Comparison of ENCODE assay signal across 8 mouse cellular contexts in genomic region chr11:97532950-97533582, GRCm38 (mm10). TPM values are rescaled to one million over a fixed set of nuclear protein-coding genes. Genes with fewer than 3 reads are reported as not detected.
DNase-seq lines count a peak whose midpoint lies in the region; ATAC-seq and TF ChIP-seq lines count a peak whose summit lies in the region.

No protein-coding gene starts in this region.

- H3K4me2 ChIP-seq in heart, embryonic 11.5 days = peak overlapping the region; percentile 43
- H3K4me2 ChIP-seq in CH12.LX (ENCODE audit: insufficient read depth, low read depth, poor library complexity, severe bottlenecking) = peak overlapping the region; percentile 86
- peak overlapping the region; percentile 42 for H3K4me2 ChIP-seq in embryonic facial prominence, embryonic 11.5 days (ENCODE audit: low read depth, low read length)
- H3K4me2 ChIP-seq in liver, embryonic 13.5 days = peak overlapping the region; percentile 84
- peak overlapping the region; percentile 55 for H3K4me2 ChIP-seq in stomach, embryonic 15.5 days

- H3K27me3 ChIP-seq in heart, embryonic 11.5 days (ENCODE audit: control insufficient read depth, insufficient read depth, low read length) = peaks cover 77% of the 10 kb centered on the region
- H3K27me3 ChIP-seq in CH12.LX (replicated peaks) = peaks cover 87% of the 10 kb centered on the region
- H3K27me3 ChIP-seq in embryonic facial prominence, embryonic 11.5 days (ENCODE audit: control insufficient read depth, insufficient read depth, low read length) = peaks cover 61% of the 10 kb centered on the region
- peaks cover 98% of the 10 kb centered on the region for H3K27me3 ChIP-seq in liver, embryonic 13.5 days
- peaks cover 62% of the 10 kb centered on the region for H3K27me3 ChIP-seq in stomach, embryonic 15.5 days (replicated peaks)

- no peak for TF ChIP-seq CTCF in CH12.LX (conservative IDR thresholded peaks at IDR 0.05 in 1 of 2, IDR thresholded peaks at IDR 0.05 in 1 of 2; ENCODE audit: low read depth in 2 of 2, low read length in 2 of 2)

- TF ChIP-seq POLR2A in CH12.LX (IDR thresholded peaks at IDR 0.05; ENCODE audit: low read depth, low read length) = 0 out of 2 replicates have a peak, but pooled peaks have one; percentile 28

- no peak overlapping the region for H3K27ac ChIP-seq in heart, embryonic 11.5 days (ENCODE audit: low read depth, low read length)
- no peak overlapping the region for H3K27ac ChIP-seq in CH12.LX (ENCODE audit: insufficient read depth, low read depth)
- H3K27ac ChIP-seq in embryonic facial prominence, embryonic 11.5 days (replicated peaks; ENCODE audit: low read depth, low read length) = no peak overlapping the region
- H3K27ac ChIP-seq in liver, embryonic 13.5 days = no peak overlapping the region
- no peak overlapping the region for H3K27ac ChIP-seq in stomach, embryonic 15.5 days

- intact Hi-C loops in heart, postnatal 14 days (cut with DNase I) = loop anchor here (1.0 to 5.0 kb wide), 2 partner anchors 44 to 89 kb away; partner anchors contain the start of gene Srcin1

- TF ChIP-seq RAD21 in CH12.LX (IDR thresholded peaks at IDR 0.05; ENCODE audit: low read depth, low read length) = no peak

- H3K9ac ChIP-seq in heart, embryonic 11.5 days (ENCODE audit: low read depth, low read length) = no peak overlapping the region
- H3K9ac ChIP-seq in CH12.LX (ENCODE audit: insufficient read depth, low read depth) = peak overlapping the region; percentile 14; the same call in 1 of the 2 replicates
- H3K9ac ChIP-seq in embryonic facial prominence, embryonic 11.5 days (replicated peaks; ENCODE audit: low read length) = no peak overlapping the region
- no peak overlapping the region for H3K9ac ChIP-seq in liver, embryonic 13.5 days
- no peak overlapping the region for H3K9ac ChIP-seq in stomach, embryonic 15.5 days

- no peaks in the 10 kb centered on the region for H3K36me3 ChIP-seq in heart, embryonic 11.5 days (ENCODE audit: control insufficient read depth, insufficient read depth, low read length)
- no peaks in the 10 kb centered on the region for H3K36me3 ChIP-seq in CH12.LX (replicated peaks in 1 of 2; ENCODE audit: control insufficient read depth in 1 of 2, insufficient read depth in 1 of 2, low read length in 1 of 2)
- no peaks in the 10 kb centered on the region for H3K36me3 ChIP-seq in embryonic facial prominence, embryonic 11.5 days (replicated peaks; ENCODE audit: control insufficient read depth, insufficient read depth, low read depth, low read length)
- no peaks in the 10 kb centered on the region for H3K36me3 ChIP-seq in liver, embryonic 13.5 days
- H3K36me3 ChIP-seq in stomach, embryonic 15.5 days = no peaks in the 10 kb centered on the region

- no peaks in the 10 kb centered on the region for H3K9me3 ChIP-seq in heart, embryonic 11.5 days (replicated peaks; ENCODE audit: control insufficient read depth, low read length)
- H3K9me3 ChIP-seq in CH12.LX (replicated peaks; ENCODE audit: low read length) = peaks cover 16% of the 10 kb centered on the region
- no peaks in the 10 kb centered on the region for H3K9me3 ChIP-seq in embryonic facial prominence, embryonic 11.5 days (replicated peaks; ENCODE audit: control insufficient read depth, low read length)
- H3K9me3 ChIP-seq in liver, embryonic 13.5 days (replicated peaks) = no peaks in the 10 kb centered on the region
- no peaks in the 10 kb centered on the region for H3K9me3 ChIP-seq in stomach, embryonic 15.5 days

- dilution Hi-C loops in CH12.LX (cut with MboI; ENCODE audit: extremely low pct_ligation_motif_present, extremely low pct_unique_long_range_greater_than_20kb, low sequenced_read_pairs) = no loop called here

- no peak for ATAC-seq in heart, embryonic 11.5 days (replicated peaks; ENCODE audit: insufficient number of reproducible peaks, low FRiP score, low TSS enrichment)
- peak; percentile 55 for ATAC-seq in embryonic facial prominence, embryonic 11.5 days (replicated peaks; ENCODE audit: insufficient number of reproducible peaks, low FRiP score, low TSS enrichment, low read depth)
- ATAC-seq in liver, embryonic 13.5 days (ENCODE audit: low read depth) = 0 out of 2 replicates have a peak, but pooled peaks have one; percentile 38
- ATAC-seq in stomach, embryonic 15.5 days (ENCODE audit: insufficient read depth, low FRiP score, low read depth) = 0 out of 2 replicates have a peak, but pooled peaks have one; percentile 29

- WGBS in heart, embryonic 11.5 days (ENCODE audit: insufficient replicate concordance) = 6% methylated on average over 20 of the region's 20 CpGs
- 3% methylated on average over 20 of the region's 20 CpGs for WGBS in embryonic facial prominence, embryonic 11.5 days
- WGBS in liver, embryonic 13.5 days (ENCODE audit: insufficient replicate concordance) = 4% methylated on average over 20 of the region's 20 CpGs
- WGBS in stomach, embryonic 15.5 days = 4% methylated on average over 20 of the region's 20 CpGs

- DNase-seq in heart, postnatal 14 days = no peak
- DNase-seq in CH12.LX (ENCODE audit: extremely low read depth) = peak; percentile 91
- peak; percentile 46 for DNase-seq in embryonic facial prominence, embryonic 11.5 days (ENCODE audit: low spot score)
- DNase-seq in liver, embryonic 13.5 days = no peak
- DNase-seq in urinary bladder, adult 2 months (ENCODE audit: low spot score) = no peak
- DNase-seq in urinary bladder, adult 18-20 months (ENCODE audit: low spot score in 2 of 2) = no peak

- in situ Hi-C loops in CH12.LX (cut with MboI; ENCODE audit: low pct_ligation_motif_present, low pct_unique_long_range_greater_than_20kb, low sequenced_read_pairs) = loop anchor here (5.0 kb wide), 1 partner anchor 34 kb away; no protein-coding TSS in a partner anchor

- peaks cover 34% of the 10 kb centered on the region for H3K4me1 ChIP-seq in heart, embryonic 11.5 days (ENCODE audit: control insufficient read depth, insufficient read depth, low read length)
- peaks cover 13 to 25% of the 10 kb centered on the region in 2 experiments for H3K4me1 ChIP-seq in CH12.LX (ENCODE audit: control insufficient read depth in 1 of 2, insufficient read depth in 2 of 2)
- peaks cover 19% of the 10 kb centered on the region for H3K4me1 ChIP-seq in embryonic facial prominence, embryonic 11.5 days (ENCODE audit: control insufficient read depth, insufficient read depth, low read length)
- peaks cover 37% of the 10 kb centered on the region for H3K4me1 ChIP-seq in liver, embryonic 13.5 days (replicated peaks)
- peaks cover 38% of the 10 kb centered on the region for H3K4me1 ChIP-seq in stomach, embryonic 15.5 days

- H3K4me3 ChIP-seq in heart, embryonic 11.5 days (ENCODE audit: low read depth, low read length) = no peak overlapping the region; the same call in 1 of the 2 replicates
- H3K4me3 ChIP-seq in CH12.LX (replicated peaks in 1 of 3; ENCODE audit: low read depth in 2 of 3, low read length in 2 of 3, poor library complexity in 1 of 3) = peak overlapping the region; percentile 37 to 62 (median 39)
- peak overlapping the region; percentile 15; the same call in 1 of the 2 replicates for H3K4me3 ChIP-seq in embryonic facial prominence, embryonic 11.5 days (ENCODE audit: low read depth, low read length)
- H3K4me3 ChIP-seq in liver, embryonic 13.5 days (replicated peaks) = peak overlapping the region; percentile 60
- H3K4me3 ChIP-seq in stomach, embryonic 15.5 days (replicated peaks) = peak overlapping the region; percentile 24

- no peaks in the 10 kb centered on the region for H3K79me2 ChIP-seq in CH12.LX (replicated peaks; ENCODE audit: control insufficient read depth, extremely low read depth, insufficient read depth, poor library complexity, severe bottlenecking)

- peak; percentile 70 for TF ChIP-seq EP300 in CH12.LX (IDR thresholded peaks at IDR 0.05; ENCODE audit: low read length)

TF ChIP-seq in CH12.LX, 34 proteins besides CTCF, POLR2A, EP300 and RAD21 (continues in another document):
- TF ChIP-seq ZNF384 (IDR thresholded peaks at IDR 0.05; ENCODE audit: low read depth, low read length) = peak; percentile 12; the same call in 1 of the 2 replicates
- TF ChIP-seq NRF1 (IDR thresholded peaks at IDR 0.05; ENCODE audit: low read depth, low read length) = peak; percentile 76
- peak; percentile 83 for TF ChIP-seq JUN (IDR thresholded peaks at IDR 0.05; ENCODE audit: insufficient read depth, low read depth, low read length)
- TF ChIP-seq SIN3A (IDR thresholded peaks at IDR 0.05; ENCODE audit: low read length) = peak; percentile 17; the same call in 1 of the 2 replicates
- peak; percentile 18; the same call in 1 of the 2 replicates for TF ChIP-seq ETS1 (conservative IDR thresholded peaks at IDR 0.05; ENCODE audit: low read depth, low read length)
- TF ChIP-seq ZMIZ1 (IDR thresholded peaks at IDR 0.05; ENCODE audit: low read depth, low read length) = no peak
- TF ChIP-seq MXI1 (IDR thresholded peaks at IDR 0.05; ENCODE audit: low read depth, low read length) = 0 out of 2 replicates have a peak, but pooled peaks have one; percentile 37
- TF ChIP-seq ELF1 (IDR thresholded peaks at IDR 0.05; ENCODE audit: low read depth, low read length) = peak; percentile 47; the same call in 1 of the 2 replicates
- TF ChIP-seq JUND (conservative IDR thresholded peaks at IDR 0.05; ENCODE audit: low read depth, low read length) = peak; percentile 87
- peak; percentile 98 for TF ChIP-seq IRF4 (IDR thresholded peaks at IDR 0.05; ENCODE audit: low read depth, low read length)

RNA-seq across cellular contexts. Expression of gene 4933428G20Rik, which starts 32.9 kb away (rescaled TPM):
- 0.11 TPM in 1 of 2 replicates, not detected in the other for polyA plus RNA-seq in heart, embryonic 11.5 days (2014; fragmentation: Nextera tagmentation; extraction: Ambion mirVana)
- not detected for total RNA-seq in heart, postnatal 14 days (2021)
- total RNA-seq in CH12.LX (2012; rRNA removed) (0.17 TPM in 1 of 2 replicates, not detected in the other), CH12.LX (2014; rRNA removed) (not detected in 2 replicates)
- 0.30 and 0.50 TPM in 2 replicates for polyA plus RNA-seq in CH12.LX (2012; ENCODE audit: insufficient read length, low read depth)
- polyA plus RNA-seq in embryonic facial prominence, embryonic 11.5 days (2014; fragmentation: Nextera tagmentation; extraction: Ambion mirVana) = not detected in 2 replicates
- 0.75 and 0.81 TPM in 2 replicates for polyA plus RNA-seq in liver, embryonic 13.5 days (2015; fragmentation: Nextera tagmentation; extraction: Ambion mirVana)
- 0.71 and 0.89 TPM in 2 replicates for polyA plus RNA-seq in stomach, embryonic 15.5 days (2015; fragmentation: Nextera tagmentation; extraction: Ambion mirVana)
- not detected in 2 replicates for polyA plus RNA-seq in urinary bladder, adult 2 months (2012; rRNA removed)

RNA-seq across cellular contexts. Expression of gene Srcin1, which starts 42.9 kb away (rescaled TPM):
- polyA plus RNA-seq in heart, embryonic 11.5 days (2014; fragmentation: Nextera tagmentation; extraction: Ambion mirVana) = 0.06 and 0.23 TPM in 2 replicates
- under 1 TPM; 0.29 to 0.34 TPM for total RNA-seq in heart, postnatal 14 days (2021)
- total RNA-seq in CH12.LX (2012; rRNA removed) (0.08 TPM in 2 replicates), CH12.LX (2014; rRNA removed) (not detected in 2 replicates)
- 0.09 and 0.12 TPM in 2 replicates for polyA plus RNA-seq in CH12.LX (2012; ENCODE audit: insufficient read length, low read depth)
- polyA plus RNA-seq in embryonic facial prominence, embryonic 11.5 days (2014; fragmentation: Nextera tagmentation; extraction: Ambion mirVana) = 0.55 and 0.56 TPM in 2 replicates
- 0.01 TPM in 1 of 2 replicates, not detected in the other for polyA plus RNA-seq in liver, embryonic 13.5 days (2015; fragmentation: Nextera tagmentation; extraction: Ambion mirVana)
- 0.33 and 0.44 TPM in 2 replicates for polyA plus RNA-seq in stomach, embryonic 15.5 days (2015; fragmentation: Nextera tagmentation; extraction: Ambion mirVana)
- 1.4 and 1.6 TPM in 2 replicates for polyA plus RNA-seq in urinary bladder, adult 2 months (2012; rRNA removed)

Comparison
In these comparisons a context has a peak if more than half of its experiments do, and no peak if none do; other contexts are left out.
1. DNase-seq: peak in CH12.LX (single experiment) and embryonic facial prominence, embryonic 11.5 days (single experiment); none in heart, postnatal 14 days (0 of 2), liver, embryonic 13.5 days (single experiment), urinary bladder, adult 2 months (single experiment) and urinary bladder, adult 18-20 months (0 of 2).
2. Peak in every context shown above with its lines, with median percentiles within 50 percentile points of each other: H3K4me2 ChIP-seq.